Mouse (Mus musculus): ENCODE measurements around the gene Gm4133.
"Not testable (repeated sequence)": the region's sequence is repeated elsewhere in the genome, so short reads cannot be mapped to it uniquely, and the experiment has no call there.

Gene Gm4133

DNA sequence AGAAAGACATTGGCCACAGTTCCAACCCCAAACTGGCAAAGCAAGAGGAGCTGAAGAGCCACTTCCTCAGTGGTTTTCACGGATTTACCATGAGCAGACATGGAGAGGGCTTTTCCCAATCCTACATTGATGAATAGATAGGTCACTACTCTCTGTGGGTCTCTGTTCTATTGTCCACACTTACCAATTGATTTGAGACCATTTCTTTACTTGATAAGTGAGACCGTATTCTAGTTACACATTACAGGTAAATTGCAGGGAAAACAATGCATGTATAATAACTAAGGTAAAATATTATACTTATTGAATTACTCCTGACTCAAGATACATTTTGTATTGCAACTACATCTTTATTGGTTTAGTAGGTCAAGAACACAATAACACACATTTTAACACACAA, at the start of gene Gm4133:
Gm4133 (minus strand) TSS at position 101 of the 400 bp plus-strand sequence.
- not testable (repeated sequence) for DNase-seq (ENCODE audit: low spot score)

GRCm38 (mm10) chr7:20375310-20375709, 41.4 kb upstream of the Gm4133 start, which contains the start of gene Gm5728:
Gene Gm5728 (minus strand): TSS chr7:20375410.
- not testable (repeated sequence) for DNase-seq (ENCODE audit: low spot score)
